Mouse (Mus musculus) neural tube, embryonic 15.5 days (tissue): ENCODE measurements around the gene Prpf38a. TPM values are rescaled to one million over a fixed set of nuclear protein-coding genes. Genes with fewer than 3 reads are reported as not detected.
A peak's percentile ranks its signal among the peaks of the same experiment; 100 is the strongest.

Experiments used
- ATAC-seq: fragments of 200-750 bp; cut with Nextera tagmentation; 2 replicates; pipeline ENCODE4 v1.8.0; 2017; ENCODE audit warnings: mild to moderate bottlenecking, moderate TSS enrichment, moderate library complexity; ENCODE audit not compliant: low FRiP score
- H3K27ac ChIP-seq: fragments of 300-500 bp; sonication (generic); replicated peaks from 2 replicates; pipeline ENCODE4 v1.5.1; 2015; ENCODE audit warnings: mild to moderate bottlenecking, inconsistent platforms
- H3K27me3 ChIP-seq: fragments of 300-500 bp; sonication (generic); replicated peaks from 2 replicates; pipeline ENCODE4 v1.6.1; 2015; ENCODE audit warnings: inconsistent platforms
- H3K36me3 ChIP-seq: fragments of 300-500 bp; sonication (generic); 2 replicates; pipeline ENCODE4 v1.6.1; 2015; ENCODE audit warnings: inconsistent platforms
- H3K4me1 ChIP-seq: fragments of 300-500 bp; sonication (generic); 2 replicates; pipeline ENCODE4 v1.6.1; 2015; ENCODE audit warnings: inconsistent platforms
- H3K4me2 ChIP-seq: fragments of 300-500 bp; sonication (generic); 2 replicates; pipeline ENCODE4 v1.6.1; 2015; ENCODE audit warnings: inconsistent platforms, mild to moderate bottlenecking, moderate library complexity
- H3K4me3 ChIP-seq: fragments of 300-500 bp; sonication (generic); replicated peaks from 2 replicates; pipeline ENCODE4 v1.5.1; 2015; ENCODE audit warnings: mild to moderate bottlenecking, inconsistent platforms
- H3K9ac ChIP-seq: fragments of 300-500 bp; sonication (generic); replicated peaks from 2 replicates; pipeline ENCODE4 v1.6.1; 2015; ENCODE audit warnings: mild to moderate bottlenecking, inconsistent platforms
- H3K9me3 ChIP-seq: fragments of 300-500 bp; sonication (generic); replicated peaks from 2 replicates; pipeline ENCODE4 v1.6.1; 2016; ENCODE audit warnings: inconsistent platforms
- WGBS: fragments of 180-500 bp; shearing (Covaris S2); methylation state at CpG from one replicate; pipeline ENCODE4 v1.1.7; 2015; ENCODE audit warnings: mixed read lengths; 5-methylcytosine and 5-hydroxymethylcytosine counted together
- polyA plus RNA-seq: library from polyadenylated mRNA; unstranded; fragments of >200 nt; fragmentation: Nextera tagmentation; extraction: Ambion mirVana; gene quantifications from 2 replicates; pipeline ENCODE4 v1.2.1, GENCODE M21; 2015

Prpf38a gene
- polyA plus RNA-seq, 1 experiment from 2014 or later: 73.2 TPM

- WGBS: 77% methylated on average over 1 of the region's 1 CpGs
Observed at GRCm38 (mm10) chr4:108595785-108596184, 16.6 kb upstream of the Prpf38a start.

GRCm38 (mm10) chr4:108593376-108593775 is 14.2 kb upstream of the Prpf38a start:
- WGBS: 94% methylated on average over 2 of the region's 2 CpGs
- ATAC-seq: no peak
- H3K9ac ChIP-seq: no peak overlapping the region

More at GRCm38 (mm10) chr4:108595785-108596184, 16.6 kb upstream of the Prpf38a start:
- Histone ChIP-seq H3K4me2 (no peak overlapping the region), H3K27ac (no peak overlapping the region), H3K36me3 (0 out of 2 replicates have a peak, but pooled peaks cover 2% of the 10 kb centered on the region), H3K4me3 (no peak overlapping the region), H3K27me3 (no peaks in the 10 kb centered on the region), H3K9me3 (no peaks in the 10 kb centered on the region), H3K4me1 (no peaks in the 10 kb centered on the region), H3K9ac (no peak overlapping the region)
- ATAC-seq: no peak

GRCm38 (mm10) chr4:108579743-108580411 is 741 bp upstream of the Prpf38a start:
- no peaks in the 10 kb centered on the region for H3K9me3 ChIP-seq
- H3K9ac ChIP-seq: peak overlapping the region; percentile 47
- no peaks in the 10 kb centered on the region for H3K27me3 ChIP-seq
- 2% methylated on average over 16 of the region's 16 CpGs for WGBS
- H3K4me2 ChIP-seq: peak overlapping the region; percentile 99
- peak overlapping the region; percentile 83; the same call in 1 of the 2 replicates for H3K27ac ChIP-seq
- H3K4me1 ChIP-seq: peaks cover 22% of the 10 kb centered on the region
- H3K4me3 ChIP-seq: peak overlapping the region; percentile 89
- peaks cover 6% of the 10 kb centered on the region for H3K36me3 ChIP-seq
- ATAC-seq: no peak

More at GRCm38 (mm10) chr4:108593376-108593775, 14.2 kb upstream of the Prpf38a start:
- no peaks in the 10 kb centered on the region for H3K27me3 ChIP-seq
- no peaks in the 10 kb centered on the region for H3K4me1 ChIP-seq
- H3K36me3 ChIP-seq: no peaks in the 10 kb centered on the region
- H3K27ac ChIP-seq: no peak overlapping the region
- H3K4me2 ChIP-seq: no peak overlapping the region
- H3K4me3 ChIP-seq: no peak overlapping the region
- H3K9me3 ChIP-seq: no peaks in the 10 kb centered on the region

- H3K27me3 ChIP-seq: no peaks in the 10 kb centered on the region
- H3K36me3 ChIP-seq: peaks cover 49% of the 10 kb centered on the region
- WGBS: 96% methylated on average over 3 of the region's 3 CpGs
- H3K9ac ChIP-seq: no peak overlapping the region
- ATAC-seq: no peak
- no peaks in the 10 kb centered on the region for H3K9me3 ChIP-seq
- H3K27ac ChIP-seq: no peak overlapping the region
- H3K4me3 ChIP-seq: no peak overlapping the region
- no peak overlapping the region for H3K4me2 ChIP-seq
- H3K4me1 ChIP-seq: peaks cover 6% of the 10 kb centered on the region
Observed at GRCm38 (mm10) chr4:108572644-108573043, 6.5 kb downstream of the Prpf38a start.

GRCm38 (mm10) chr4:108565026-108565425 is 14.1 kb downstream of the Prpf38a start:
- WGBS: 74% methylated on average over 1 of the region's 1 CpGs
- Histone ChIP-seq H3K36me3 (peaks cover 61% of the 10 kb centered on the region), H3K4me1 (no peaks in the 10 kb centered on the region), H3K27me3 (no peaks in the 10 kb centered on the region), H3K9me3 (no peaks in the 10 kb centered on the region), H3K4me2 (no peak overlapping the region), H3K4me3 (no peak overlapping the region), H3K27ac (no peak overlapping the region), H3K9ac (no peak overlapping the region)
- ATAC-seq: no peak

- no peak overlapping the region for H3K9ac ChIP-seq
- ATAC-seq: no peak
- H3K4me1 ChIP-seq: no peaks in the 10 kb centered on the region
- H3K4me2 ChIP-seq: no peak overlapping the region
- no peaks in the 10 kb centered on the region for H3K27me3 ChIP-seq
- H3K36me3 ChIP-seq: peaks cover 11% of the 10 kb centered on the region
- no peak overlapping the region for H3K4me3 ChIP-seq
- 95% methylated on average over 2 of the region's 2 CpGs for WGBS
- no peaks in the 10 kb centered on the region for H3K9me3 ChIP-seq
- no peak overlapping the region for H3K27ac ChIP-seq
Observed at GRCm38 (mm10) chr4:108539701-108540100, 39.4 kb downstream of the Prpf38a start.

Other genes with a start within 250 kb of the Prpf38a start
- gene Shisal2a, start 196.0 kb downstream of the Prpf38a start, polyA plus RNA-seq: 4.0 and 6.3 TPM in 2 replicates
- gene Gpx7, start 172.4 kb downstream of the Prpf38a start, polyA plus RNA-seq: 36.9 and 37.9 TPM in 2 replicates
- 49.4 and 52.0 TPM in 2 replicates for gene Tut4, start 119.9 kb downstream of the Prpf38a start, polyA plus RNA-seq
- gene Orc1, start 87 bp upstream of the Prpf38a start, polyA plus RNA-seq: 1.3 and 4.3 TPM in 2 replicates
- gene Cc2d1b, start 40.6 kb upstream of the Prpf38a start, polyA plus RNA-seq: 18.2 and 19.8 TPM in 2 replicates
- gene 3110021N24Rik, start 140.3 kb upstream of the Prpf38a start, polyA plus RNA-seq: 2.0 and 2.3 TPM in 2 replicates
- gene Zfyve9, start 201.5 kb upstream of the Prpf38a start, polyA plus RNA-seq: 6.9 and 7.7 TPM in 2 replicates